Mouse (Mus musculus): ENCODE results near the gene Zbtb25. TPM values are rescaled to one million over a fixed set of nuclear protein-coding genes. Genes with fewer than 3 reads are reported as not detected.
A peak's percentile ranks its signal among the peaks of the same experiment; 100 is the strongest.

Gene Zbtb25
- polyA plus RNA-seq, 1 experiment from 2014 or later, result 18.4 TPM

DNA sequence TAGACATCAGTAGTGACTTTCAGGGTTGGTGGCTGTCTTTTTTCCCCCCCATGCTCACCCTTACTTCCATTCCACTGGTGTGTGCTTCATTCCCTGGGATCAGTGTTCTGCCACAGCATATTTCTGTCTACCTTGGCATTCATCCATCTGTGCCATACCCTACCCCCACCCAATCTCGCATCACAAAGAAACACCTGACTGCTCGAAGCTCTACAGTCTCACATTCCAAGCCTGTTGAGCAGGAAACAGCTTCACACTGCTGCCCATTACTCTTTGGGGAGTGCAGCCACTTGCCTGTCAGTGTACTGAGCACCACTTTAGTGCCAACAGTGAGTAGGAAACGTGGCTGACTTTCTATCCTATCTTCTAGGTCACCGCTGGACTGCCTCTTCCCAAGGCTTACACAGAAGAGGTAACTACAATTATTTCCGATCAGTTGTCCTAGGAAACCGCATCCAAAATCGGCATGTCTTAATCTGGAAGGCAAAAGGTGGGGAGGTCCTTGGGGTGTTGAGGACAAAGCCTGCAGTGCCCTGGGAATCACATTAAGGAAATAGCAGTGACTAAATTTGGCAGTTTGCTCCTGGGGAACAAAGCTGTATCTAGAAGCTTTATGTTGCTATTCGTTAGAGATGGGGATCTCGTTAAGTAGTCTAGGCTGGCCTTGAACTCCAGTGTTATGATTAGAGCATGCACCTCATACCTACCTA lies 62.4 kb downstream of the Zbtb25 start:
- TF ChIP-seq CTCF (IDR thresholded peaks at IDR 0.05; ENCODE audit: low read depth), result no peak
- WGBS, result 77% methylated on average over 9 of the region's 9 CpGs
- Histone ChIP-seq H3K27ac (ENCODE audit: low read depth) (peak overlapping the region; percentile 75), H3K36me3 (ENCODE audit: insufficient read depth) (peaks cover 54% of the 10 kb centered on the region), H3K9ac (no peak overlapping the region), H3K4me3 (ENCODE audit: low read depth, low read length) (no peak overlapping the region), H3K4me2 (no peak overlapping the region), H3K27me3 (ENCODE audit: insufficient read depth, low read length) (no peaks in the 10 kb centered on the region), H3K9me3 (ENCODE audit: low read depth, low read length) (no peaks in the 10 kb centered on the region), H3K4me1 (ENCODE audit: insufficient read depth) (peaks cover 5% of the 10 kb centered on the region; the same call in 1 of the 2 replicates)
- peak; percentile 59 for DNase-seq
- peak; percentile 65 for ATAC-seq (ENCODE audit: insufficient read depth)

DNA sequence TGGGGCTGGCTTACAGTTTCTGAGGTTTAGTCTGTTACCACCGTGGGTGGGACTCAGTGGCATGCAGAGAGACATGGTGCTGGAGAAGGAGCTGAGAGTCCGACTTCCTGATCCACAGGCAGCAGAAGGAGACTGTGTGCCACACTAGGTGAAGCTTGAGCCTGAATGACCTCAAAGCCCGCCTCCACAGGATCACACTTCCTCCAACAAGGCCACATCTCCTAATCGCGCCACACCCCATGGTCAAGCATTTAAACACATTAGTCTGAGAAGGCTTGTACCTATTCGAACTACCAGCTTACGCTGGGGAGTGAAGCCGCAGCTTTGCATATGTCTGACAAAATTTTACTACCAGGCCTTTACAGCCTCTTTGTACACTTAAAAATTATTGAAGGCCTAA lies 64.3 kb downstream of the Zbtb25 start:
- H3K4me3 ChIP-seq (ENCODE audit: low read depth, low read length), result no peak overlapping the region
- WGBS, result 88% methylated on average over 8 of the region's 8 CpGs
- H3K9me3 ChIP-seq (ENCODE audit: low read depth, low read length), result no peaks in the 10 kb centered on the region
- no peak for DNase-seq
- no peak overlapping the region for H3K4me2 ChIP-seq
- no peak for ATAC-seq (ENCODE audit: insufficient read depth)
- no peak overlapping the region for H3K27ac ChIP-seq (ENCODE audit: low read depth)
- no peak overlapping the region for H3K9ac ChIP-seq
- no peaks in the 10 kb centered on the region for H3K27me3 ChIP-seq (ENCODE audit: insufficient read depth, low read length)
- TF ChIP-seq CTCF (IDR thresholded peaks at IDR 0.05; ENCODE audit: low read depth), result no peak
- H3K4me1 ChIP-seq (ENCODE audit: insufficient read depth), result peaks cover 5% of the 10 kb centered on the region; the same call in 1 of the 2 replicates
- H3K36me3 ChIP-seq (ENCODE audit: insufficient read depth), result peaks cover 45% of the 10 kb centered on the region

DNA sequence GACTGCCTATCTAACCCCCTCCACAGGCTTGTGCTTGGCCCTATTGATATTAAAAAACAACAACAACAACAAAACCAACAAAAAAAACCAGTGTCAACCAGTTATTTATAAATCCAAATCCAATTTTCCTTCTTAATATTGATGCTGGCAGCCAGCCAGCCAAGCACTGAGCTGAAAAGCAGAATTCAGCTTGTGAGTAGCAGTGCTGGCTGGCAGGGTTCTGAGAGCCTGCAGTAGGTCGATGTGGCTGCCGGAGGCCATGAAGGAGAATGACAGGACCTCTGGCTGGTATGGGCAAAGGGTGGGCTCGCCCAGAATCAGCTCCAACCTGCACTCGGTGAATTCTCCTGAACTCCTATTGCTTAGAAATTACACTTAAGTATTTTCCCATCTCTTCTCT lies 65.2 kb downstream of the Zbtb25 start:
- no peaks in the 10 kb centered on the region for H3K9me3 ChIP-seq (ENCODE audit: low read depth, low read length)
- no peak overlapping the region for H3K4me2 ChIP-seq
- H3K4me3 ChIP-seq (ENCODE audit: low read depth, low read length), result no peak overlapping the region
- peaks cover 5% of the 10 kb centered on the region; the same call in 1 of the 2 replicates for H3K4me1 ChIP-seq (ENCODE audit: insufficient read depth)
- DNase-seq (peak; percentile 45), ATAC-seq (ENCODE audit: insufficient read depth) (no peak)
- no peaks in the 10 kb centered on the region for H3K27me3 ChIP-seq (ENCODE audit: insufficient read depth, low read length)
- TF ChIP-seq CTCF (IDR thresholded peaks at IDR 0.05; ENCODE audit: low read depth), result no peak
- no peak overlapping the region for H3K27ac ChIP-seq (ENCODE audit: low read depth)
- H3K36me3 ChIP-seq (ENCODE audit: insufficient read depth), result peaks cover 52% of the 10 kb centered on the region
- 77% methylated on average over 4 of the region's 4 CpGs for WGBS
- H3K9ac ChIP-seq, result no peak overlapping the region

DNA sequence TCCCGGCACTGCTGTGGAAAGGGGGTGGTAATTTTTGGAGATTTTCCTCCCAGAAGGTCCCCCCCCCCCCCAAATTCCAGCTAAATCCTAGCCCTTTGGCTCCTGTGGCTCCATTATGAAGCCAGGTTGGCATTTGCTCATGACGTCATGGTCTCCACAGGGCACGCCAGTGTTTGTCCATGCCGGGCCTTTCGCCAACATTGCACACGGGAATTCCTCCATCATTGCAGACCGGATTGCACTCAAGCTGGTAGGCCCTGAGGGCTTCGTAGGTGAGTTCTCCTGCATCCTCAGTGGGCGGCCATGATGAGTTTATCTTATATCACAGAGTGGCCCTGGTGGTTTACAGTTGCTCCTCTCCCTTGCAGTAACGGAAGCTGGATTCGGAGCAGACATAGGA lies 65.9 kb downstream of the Zbtb25 start:
- Histone ChIP-seq H3K27ac (ENCODE audit: low read depth) (no peak overlapping the region), H3K4me2 (no peak overlapping the region), H3K27me3 (ENCODE audit: insufficient read depth, low read length) (no peaks in the 10 kb centered on the region), H3K4me1 (ENCODE audit: insufficient read depth) (peaks cover 5% of the 10 kb centered on the region; the same call in 1 of the 2 replicates), H3K36me3 (ENCODE audit: insufficient read depth) (peaks cover 56% of the 10 kb centered on the region), H3K9me3 (ENCODE audit: low read depth, low read length) (no peaks in the 10 kb centered on the region), H3K4me3 (ENCODE audit: low read depth, low read length) (no peak overlapping the region), H3K9ac (no peak overlapping the region)
- DNase-seq (no peak), ATAC-seq (ENCODE audit: insufficient read depth) (no peak)
- no peak for TF ChIP-seq CTCF (IDR thresholded peaks at IDR 0.05; ENCODE audit: low read depth)
- WGBS, result 88% methylated on average over 11 of the region's 11 CpGs

DNA sequence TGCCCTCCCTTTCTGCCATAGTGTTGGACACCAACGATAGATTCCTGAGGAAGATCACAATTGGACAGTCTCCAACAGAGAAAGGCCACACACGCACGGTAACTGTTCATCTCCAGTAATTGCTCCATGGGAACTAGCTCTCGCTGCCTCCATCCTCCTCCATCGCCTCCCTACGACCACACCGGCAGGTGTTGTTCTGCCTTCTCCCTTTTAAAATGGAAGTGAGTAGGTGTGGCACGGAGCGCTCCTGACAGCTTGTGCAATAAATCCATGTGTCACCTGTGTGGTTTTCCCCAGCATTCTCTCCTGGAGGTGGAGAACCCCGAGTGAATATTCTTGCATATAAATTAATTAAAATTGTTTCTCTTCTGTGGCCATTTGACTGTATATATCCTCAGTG lies 69.0 kb downstream of the Zbtb25 start:
- Histone ChIP-seq H3K27ac (ENCODE audit: low read depth) (no peak overlapping the region), H3K4me1 (ENCODE audit: insufficient read depth) (no peaks in the 10 kb centered on the region), H3K4me2 (no peak overlapping the region), H3K36me3 (ENCODE audit: insufficient read depth) (peaks cover 72% of the 10 kb centered on the region), H3K9me3 (ENCODE audit: low read depth, low read length) (no peaks in the 10 kb centered on the region), H3K4me3 (ENCODE audit: low read depth, low read length) (no peak overlapping the region), H3K9ac (no peak overlapping the region), H3K27me3 (ENCODE audit: insufficient read depth, low read length) (no peaks in the 10 kb centered on the region)
- no peak for DNase-seq
- 83% methylated on average over 10 of the region's 10 CpGs for WGBS
- ATAC-seq (ENCODE audit: insufficient read depth), result no peak
- TF ChIP-seq CTCF (IDR thresholded peaks at IDR 0.05; ENCODE audit: low read depth), result no peak

DNA sequence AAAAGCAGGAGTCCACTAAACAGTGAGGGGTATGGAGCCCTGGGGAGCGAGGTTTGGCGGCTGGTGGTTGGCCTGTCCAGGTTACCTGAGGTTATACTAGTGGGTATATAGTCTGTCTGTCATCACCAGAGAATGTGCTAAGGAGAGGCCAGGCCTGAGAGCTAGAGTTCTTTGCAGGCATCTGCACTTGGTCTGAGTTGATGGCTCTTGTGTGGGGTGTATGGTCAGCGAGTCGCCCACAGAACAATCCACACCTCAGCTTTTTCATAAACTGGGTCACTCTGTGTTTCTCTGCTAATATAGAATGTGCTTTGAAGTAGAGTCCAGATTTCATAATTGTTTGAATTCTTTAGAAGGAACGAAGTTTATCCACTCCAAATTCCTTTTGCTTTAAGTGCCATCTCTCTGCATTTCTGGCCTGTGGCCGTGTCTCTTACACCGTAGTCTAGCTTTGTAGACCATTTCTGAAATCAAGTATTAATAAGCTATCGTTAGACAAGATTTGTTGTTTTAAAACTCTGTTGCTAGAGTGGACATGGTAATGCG lies 70.0 kb downstream of the Zbtb25 start:
- H3K27ac ChIP-seq (ENCODE audit: low read depth), result peak overlapping the region; percentile 72
- H3K9ac ChIP-seq, result no peak overlapping the region
- no peak for TF ChIP-seq CTCF (IDR thresholded peaks at IDR 0.05; ENCODE audit: low read depth)
- H3K27me3 ChIP-seq (ENCODE audit: insufficient read depth, low read length), result no peaks in the 10 kb centered on the region
- H3K36me3 ChIP-seq (ENCODE audit: insufficient read depth), result peaks cover 76% of the 10 kb centered on the region
- no peaks in the 10 kb centered on the region for H3K4me1 ChIP-seq (ENCODE audit: insufficient read depth)
- DNase-seq (peak; percentile 39), ATAC-seq (ENCODE audit: insufficient read depth) (peak; percentile 78)
- WGBS, result 68% methylated on average over 9 of the region's 9 CpGs
- no peak overlapping the region for H3K4me3 ChIP-seq (ENCODE audit: low read depth, low read length)
- no peak overlapping the region for H3K4me2 ChIP-seq
- H3K9me3 ChIP-seq (ENCODE audit: low read depth, low read length), result no peaks in the 10 kb centered on the region

DNA sequence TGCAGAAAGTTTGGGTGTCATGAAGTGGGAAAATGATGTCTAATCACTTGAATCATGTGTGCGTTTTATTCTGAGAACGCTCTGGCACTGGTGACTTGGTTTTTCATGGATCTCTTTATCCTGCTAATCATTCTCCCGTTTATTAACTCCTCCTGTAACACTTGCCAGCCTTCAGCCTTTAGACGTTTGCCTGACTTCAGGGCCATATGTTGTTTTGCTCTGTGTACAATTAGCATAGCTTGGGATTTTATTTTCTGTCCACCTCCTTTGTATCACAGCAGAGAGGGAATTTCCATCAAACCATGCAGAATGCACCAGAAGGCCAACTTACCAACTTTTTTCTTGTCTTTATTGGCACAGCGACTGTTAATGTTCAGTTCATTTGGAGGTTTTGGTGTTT lies 71.6 kb downstream of the Zbtb25 start:
- peaks cover 76% of the 10 kb centered on the region for H3K36me3 ChIP-seq (ENCODE audit: insufficient read depth)

More for the DNA sequence above, 71.6 kb downstream of the Zbtb25 start:
- Histone ChIP-seq H3K9ac (no peak overlapping the region), H3K4me3 (ENCODE audit: low read depth, low read length) (no peak overlapping the region), H3K27me3 (ENCODE audit: insufficient read depth, low read length) (no peaks in the 10 kb centered on the region), H3K9me3 (ENCODE audit: low read depth, low read length) (no peaks in the 10 kb centered on the region), H3K27ac (ENCODE audit: low read depth) (no peak overlapping the region), H3K4me2 (no peak overlapping the region), H3K4me1 (ENCODE audit: insufficient read depth) (no peaks in the 10 kb centered on the region)
- TF ChIP-seq CTCF (IDR thresholded peaks at IDR 0.05; ENCODE audit: low read depth), result no peak
- DNase-seq (no peak), ATAC-seq (ENCODE audit: insufficient read depth) (no peak)
- 84% methylated on average over 5 of the region's 5 CpGs for WGBS

Other genes with a start within 250 kb of the Zbtb25 start
- 0.26 and 0.46 TPM in 2 replicates for gene Esr2, start 192.3 kb downstream of the Zbtb25 start, polyA plus RNA-seq (2014; fragmentation: Nextera tagmentation; extraction: Ambion mirVana)
- gene Tex21, start 122.9 kb downstream of the Zbtb25 start, polyA plus RNA-seq (2014; fragmentation: Nextera tagmentation; extraction: Ambion mirVana), result not detected in 2 replicates
- gene Mthfd1, start 114.3 kb downstream of the Zbtb25 start, polyA plus RNA-seq (2014; fragmentation: Nextera tagmentation; extraction: Ambion mirVana), result 99.8 and 104 TPM in 2 replicates
- 24.2 and 25.7 TPM in 2 replicates for gene Akap5, start 44.7 kb downstream of the Zbtb25 start, polyA plus RNA-seq (2014; fragmentation: Nextera tagmentation; extraction: Ambion mirVana)
- gene Zbtb1, start 664 bp upstream of the Zbtb25 start, polyA plus RNA-seq (2014; fragmentation: Nextera tagmentation; extraction: Ambion mirVana), result 12.6 and 13.2 TPM in 2 replicates
- gene Hspa2, start 34.6 kb upstream of the Zbtb25 start, polyA plus RNA-seq (2014; fragmentation: Nextera tagmentation; extraction: Ambion mirVana), result 6.0 TPM in 2 replicates
- gene Ppp1r36, start 47.9 kb upstream of the Zbtb25 start, polyA plus RNA-seq (2014; fragmentation: Nextera tagmentation; extraction: Ambion mirVana), result 2.8 and 3.2 TPM in 2 replicates
- gene Plekhg3, start 161.3 kb upstream of the Zbtb25 start, polyA plus RNA-seq (2014; fragmentation: Nextera tagmentation; extraction: Ambion mirVana), result 9.0 and 9.7 TPM in 2 replicates